Mouse (Mus musculus) T-cell, adult 2 months (primary cell): ENCODE data around the gene Fbf1.

Source experiments
- DNase-seq: peaks from one replicate; pipeline ENCODE4 v3.0.0; 2022; ENCODE audit warnings: low spot score

The Fbf1 gene

DNA sequence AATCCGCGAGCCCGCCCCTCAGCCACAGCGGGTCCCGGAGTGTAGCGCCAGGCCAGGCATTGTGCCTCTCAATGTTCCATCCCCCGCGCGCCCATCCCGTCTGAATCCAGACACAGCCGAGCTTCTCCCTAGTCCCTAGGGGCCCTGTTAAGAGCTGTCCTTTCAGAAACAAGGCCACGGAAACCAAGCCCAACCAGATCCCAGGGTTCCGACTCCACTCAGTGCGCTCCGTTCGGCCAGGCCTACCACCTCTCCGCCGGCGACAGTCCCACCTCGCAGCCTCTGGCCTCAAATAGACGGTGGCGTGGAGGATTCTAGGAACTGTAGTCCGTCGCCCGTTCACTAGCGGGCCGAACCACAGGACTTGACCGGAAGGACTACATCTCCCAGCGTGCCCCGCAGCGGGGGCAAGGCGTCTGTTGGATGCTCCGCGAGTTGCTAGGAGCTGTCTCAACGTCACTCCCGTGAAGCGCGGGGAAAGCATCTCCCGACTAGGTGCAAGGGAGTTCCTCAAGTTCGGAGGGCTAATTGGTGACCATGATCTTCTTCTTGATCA is at the start of gene Fbf1:
Fbf1 (minus strand) TSS at position 283 of the 556 bp plus-strand sequence.
- peak; percentile 91 for DNase-seq

DNA sequence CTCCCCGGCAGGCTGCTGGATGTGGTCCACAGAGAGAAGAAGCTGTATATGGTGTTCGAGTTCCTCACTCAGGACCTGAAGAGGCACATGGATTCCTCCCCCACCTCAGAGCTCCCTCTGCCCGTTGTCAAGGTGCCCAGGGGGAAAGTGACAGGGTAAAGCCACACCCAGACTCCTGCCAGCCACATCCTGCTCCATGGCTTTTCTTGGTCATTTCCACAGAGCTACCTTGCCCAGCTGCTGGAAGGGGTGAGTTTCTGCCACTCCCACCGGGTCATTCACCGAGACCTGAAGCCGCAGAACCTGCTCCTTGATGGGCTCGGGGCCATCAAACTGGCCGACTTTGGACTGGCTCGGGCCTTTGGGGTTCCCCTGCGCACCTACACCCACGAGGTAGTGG is 48.6 kb upstream of the Fbf1 start:
- no peak for DNase-seq

DNA sequence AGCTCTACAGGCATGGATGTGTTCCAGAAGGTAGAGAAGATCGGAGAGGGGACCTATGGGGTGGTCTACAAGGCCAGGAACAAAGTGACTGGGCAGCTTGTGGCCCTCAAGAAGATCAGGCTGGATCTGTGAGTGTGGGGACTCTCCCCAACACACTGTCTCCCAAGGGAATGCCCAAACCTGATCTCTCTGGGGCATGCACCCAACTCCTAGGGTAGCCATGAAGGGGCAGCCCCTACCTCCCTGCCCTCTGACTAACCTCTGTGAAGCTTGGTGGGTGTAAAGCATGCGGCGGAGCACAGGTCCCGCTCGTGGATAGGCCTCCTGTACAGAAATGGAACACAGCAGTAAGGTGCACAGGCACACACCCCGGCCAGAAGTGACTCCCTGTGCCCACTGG is 48.0 kb upstream of the Fbf1 start:
- DNase-seq = no peak

DNA sequence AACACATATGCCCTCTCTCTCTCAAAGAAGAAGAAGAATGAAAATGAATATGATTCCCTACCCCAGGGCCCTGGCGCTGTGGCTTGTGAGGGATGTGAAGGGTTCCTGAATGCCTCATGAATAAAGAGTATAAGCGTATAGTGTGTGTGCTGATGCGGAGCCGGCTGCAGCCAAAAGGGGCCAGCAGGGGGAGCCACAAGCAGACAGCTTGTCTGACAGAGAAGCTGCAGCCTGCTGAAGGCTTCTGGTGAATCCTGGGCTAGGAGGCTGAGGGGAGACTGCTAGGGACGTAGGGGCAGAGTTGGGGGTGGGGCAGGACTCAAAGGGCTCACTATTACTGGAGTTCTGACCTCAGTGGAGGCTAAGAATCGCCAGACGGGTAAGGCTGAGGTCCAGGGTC is 47.2 kb upstream of the Fbf1 start:
- DNase-seq = no peak

DNA sequence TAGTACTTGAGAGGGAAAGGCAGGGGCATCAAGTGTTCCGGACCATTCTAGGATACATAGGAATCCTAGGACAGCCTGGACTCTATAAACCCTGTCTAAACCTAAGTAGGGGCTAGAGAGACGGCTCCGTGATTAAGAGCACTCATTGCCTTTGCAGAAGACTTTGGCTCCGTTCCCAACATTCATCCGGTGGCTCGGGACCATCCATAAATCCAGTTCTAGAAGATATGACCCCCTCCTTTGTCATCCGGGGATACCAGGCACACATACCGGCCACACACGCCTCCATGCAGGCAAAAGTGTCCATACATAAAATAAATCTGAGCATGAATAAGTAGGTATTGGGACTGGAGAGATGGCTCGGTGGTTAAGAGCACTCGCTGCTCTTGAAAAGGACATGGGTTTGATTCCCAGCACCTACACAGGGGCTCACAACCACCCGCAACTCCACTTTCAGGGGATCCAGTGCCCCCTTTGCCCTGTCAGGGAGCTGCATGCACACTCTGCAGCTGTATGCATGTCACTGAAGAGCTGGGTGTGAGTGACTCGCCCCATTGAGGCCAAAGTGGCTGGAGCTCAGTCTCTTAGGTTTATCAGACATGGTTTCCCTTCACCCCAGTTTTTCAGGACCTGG is 46.0 kb upstream of the Fbf1 start:
- DNase-seq = no peak

DNA sequence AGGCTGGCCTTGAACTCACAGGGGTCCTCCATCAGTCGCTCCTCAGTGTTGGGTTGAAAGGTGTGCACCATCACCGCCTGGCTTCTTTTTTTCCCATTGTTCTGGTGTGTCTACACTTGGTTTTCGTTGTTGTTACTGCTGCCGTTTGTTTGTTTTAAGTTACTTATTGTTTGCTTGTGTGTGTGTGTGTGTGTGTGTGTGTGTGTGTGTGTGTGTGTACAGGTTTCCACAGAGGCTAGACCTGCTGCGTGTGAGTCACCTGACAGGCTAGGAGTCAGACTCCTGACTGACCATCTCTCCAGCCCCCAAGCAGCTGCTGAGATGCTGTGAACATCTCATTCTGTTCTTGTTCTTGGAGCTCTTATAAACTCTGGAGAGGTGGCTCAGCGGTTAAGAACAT is 44.9 kb upstream of the Fbf1 start:
- no peak for DNase-seq

DNA sequence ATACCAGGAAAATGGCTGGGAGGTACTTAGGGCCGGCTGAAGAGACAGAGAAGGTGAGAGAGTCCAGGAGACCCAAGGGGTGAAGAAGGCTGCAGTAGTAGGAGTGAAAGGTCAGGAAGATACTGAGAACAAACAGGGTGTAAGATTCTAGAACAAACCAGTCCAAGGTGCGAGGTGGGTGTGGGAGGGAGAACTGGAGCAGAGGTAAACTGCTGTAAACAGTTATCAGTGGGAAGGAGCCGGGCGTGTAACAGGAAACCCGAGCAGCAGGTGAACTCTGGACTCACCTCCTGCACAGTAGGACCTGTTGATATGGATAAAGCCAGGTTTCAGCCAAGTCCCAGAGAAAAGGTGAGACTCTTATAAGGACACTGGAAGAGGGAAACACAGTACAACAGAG is 42.7 kb upstream of the Fbf1 start:
- no peak for DNase-seq

DNA sequence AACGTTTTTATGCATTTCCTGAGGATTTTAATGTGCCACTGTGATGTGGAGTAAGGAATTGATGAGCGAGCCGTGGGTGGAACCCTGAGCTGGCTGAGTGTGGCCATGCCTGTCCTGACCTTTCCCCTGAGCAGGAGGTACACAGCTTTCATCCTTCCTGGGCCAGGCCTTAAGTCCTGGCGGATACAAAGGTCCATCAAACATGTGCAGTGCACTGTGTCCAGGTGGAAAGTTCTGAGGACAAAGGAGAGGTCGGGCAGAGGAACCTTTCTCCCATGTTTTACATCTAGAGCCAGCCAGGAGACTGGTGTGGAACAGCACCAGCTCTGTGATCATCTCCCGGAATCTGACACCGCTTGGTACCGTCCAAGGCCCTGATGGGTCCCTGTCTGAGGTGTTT is 41.3 kb upstream of the Fbf1 start:
- DNase-seq = no peak

DNA sequence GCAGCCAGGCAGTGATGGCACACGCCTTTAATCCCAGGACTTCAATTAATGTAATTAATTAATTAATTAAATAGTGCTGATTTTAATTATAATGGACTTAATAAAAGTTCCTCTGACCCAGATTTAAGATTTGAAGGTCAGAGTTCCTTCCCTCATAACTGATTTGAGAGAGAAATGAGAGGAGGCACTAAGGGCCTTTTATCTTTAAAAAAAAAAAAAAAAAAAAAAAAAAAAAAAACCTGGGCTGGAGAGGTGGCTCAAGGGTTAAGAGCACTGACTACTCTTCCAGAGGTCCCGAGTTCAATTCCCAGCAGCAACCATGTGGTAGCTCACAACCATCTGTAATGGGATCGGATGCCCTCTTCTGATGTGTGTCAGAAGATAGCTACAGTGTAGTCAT is 40.7 kb upstream of the Fbf1 start:
- DNase-seq = no peak

DNA sequence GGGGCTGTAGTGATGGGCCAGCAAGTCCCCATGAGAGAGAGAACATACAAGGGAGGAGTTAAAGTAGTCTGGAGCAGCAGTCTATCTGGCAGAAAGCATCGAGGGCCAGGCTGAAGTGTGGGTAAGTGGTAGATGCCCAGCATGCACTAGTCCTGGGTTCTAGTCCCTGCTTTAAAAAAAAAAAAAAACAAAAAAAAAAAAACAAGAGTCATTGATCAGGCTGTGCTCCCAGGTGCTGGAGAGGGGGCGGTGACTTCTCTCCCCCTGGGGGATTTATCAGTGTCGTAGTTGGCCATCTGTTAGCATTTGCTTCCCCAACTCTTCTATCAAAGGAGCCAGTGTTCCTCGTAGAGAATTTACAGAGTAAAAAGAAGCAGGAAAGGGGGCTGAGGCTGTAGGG is 38.7 kb upstream of the Fbf1 start:
- DNase-seq = no peak

DNA sequence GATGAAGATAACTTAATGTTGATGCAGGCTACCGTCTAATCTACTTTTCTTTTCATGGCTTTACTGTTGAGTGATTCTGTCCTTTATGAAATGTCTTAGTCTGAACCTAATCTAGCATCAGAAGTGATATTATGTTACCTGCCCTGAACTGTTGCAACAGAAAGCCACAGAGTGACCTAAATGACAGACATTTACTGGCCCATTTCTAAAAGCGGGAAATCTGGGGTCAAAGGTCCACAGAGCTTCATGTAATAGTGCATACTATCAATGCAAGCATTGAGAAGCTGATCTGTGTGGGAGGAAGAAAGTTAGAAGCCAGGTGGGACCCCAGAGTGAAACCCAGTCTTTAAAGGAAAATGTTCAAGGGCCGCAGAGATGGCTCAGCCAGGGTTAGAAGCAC is 35.2 kb upstream of the Fbf1 start:
- no peak for DNase-seq

DNA sequence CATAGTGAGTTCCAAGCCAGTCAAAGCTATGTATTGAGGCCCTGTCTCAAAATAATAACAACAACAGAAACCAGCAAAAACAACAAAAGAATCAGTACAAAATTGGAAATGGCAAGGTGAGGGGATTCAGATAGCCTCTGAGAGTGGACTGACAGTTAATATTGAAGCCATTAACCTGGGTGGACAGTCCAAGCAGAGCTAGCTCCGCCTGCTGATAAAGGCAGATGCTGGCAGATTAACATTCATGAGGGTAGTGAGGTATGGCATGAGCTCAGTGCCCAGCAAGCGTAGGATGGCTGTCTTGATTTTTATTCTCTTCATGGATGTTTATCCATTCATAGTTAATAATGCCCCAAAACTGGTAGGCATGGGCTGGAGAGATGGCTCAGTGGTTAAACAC is 33.2 kb upstream of the Fbf1 start:
- no peak for DNase-seq

DNA sequence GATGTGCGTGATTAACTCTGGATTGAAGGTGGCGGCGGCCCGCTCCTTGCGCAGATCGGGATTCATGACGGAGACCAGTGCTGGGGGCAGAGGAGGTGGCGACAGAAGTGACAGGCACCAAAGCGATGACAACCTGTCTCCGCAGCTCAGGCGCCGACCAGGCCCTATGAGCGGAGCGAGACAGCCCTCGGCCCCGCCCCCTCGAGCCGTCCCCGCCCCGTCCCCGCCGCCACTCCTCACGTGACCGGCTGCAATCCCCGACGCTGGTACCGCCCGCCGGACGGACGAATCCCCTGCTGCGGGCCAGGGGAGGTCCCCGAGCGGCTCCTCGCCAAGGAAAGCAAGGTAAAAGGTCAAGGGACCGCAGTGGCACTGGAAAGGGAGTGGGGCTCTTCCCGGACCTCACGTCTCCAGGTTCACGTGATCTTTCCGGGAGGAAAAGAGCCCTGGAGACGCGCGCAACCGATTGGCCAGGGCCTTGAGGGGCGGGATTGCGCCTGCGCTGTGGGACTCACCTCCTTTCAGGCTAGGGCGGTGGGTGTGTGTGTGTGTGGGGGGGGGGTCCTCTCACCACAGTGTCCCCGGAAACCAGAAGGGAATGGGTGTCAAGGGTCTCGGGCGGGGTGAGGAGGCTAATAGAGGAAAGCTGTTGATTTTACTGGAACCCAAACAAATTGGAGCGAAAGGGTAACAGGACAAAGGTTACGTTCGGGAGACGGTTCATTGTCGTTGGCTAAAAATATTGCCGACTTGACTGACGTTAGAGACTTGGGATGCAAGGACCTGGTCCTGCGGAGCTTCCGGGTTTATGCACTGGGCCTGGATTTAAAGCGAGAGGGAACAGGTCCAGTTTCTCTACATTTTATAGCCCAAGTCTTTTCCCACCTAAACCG is 30.9 kb upstream of the Fbf1 start, which contains the start of the genes Ten1 and Acox1:
Ten1 (plus strand) TSS at position 217 of the 893 bp plus-strand sequence.
Acox1 (minus strand) TSS at position 407 of the 893 bp plus-strand sequence.
- DNase-seq = peak; percentile 86

DNA sequence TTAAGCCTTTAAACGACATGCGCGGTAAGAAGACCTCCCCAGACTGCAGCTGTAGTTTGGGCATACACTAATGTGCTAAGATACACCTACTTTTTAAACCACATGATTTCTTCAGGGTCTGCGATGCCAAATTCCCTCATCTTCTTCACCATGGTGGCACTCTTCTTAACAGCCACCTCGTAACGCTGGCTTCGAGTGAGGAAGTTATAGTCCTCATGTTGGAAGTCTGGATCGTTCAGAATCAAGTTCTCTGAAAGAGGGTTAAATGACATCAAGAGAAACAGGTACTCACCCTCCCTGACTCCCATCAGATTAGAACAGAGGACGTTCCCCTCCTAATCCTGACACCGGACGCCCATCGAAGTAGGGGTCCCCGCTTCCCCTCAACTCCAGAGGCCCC is 30.2 kb upstream of the Fbf1 start:
- no peak for DNase-seq

DNA sequence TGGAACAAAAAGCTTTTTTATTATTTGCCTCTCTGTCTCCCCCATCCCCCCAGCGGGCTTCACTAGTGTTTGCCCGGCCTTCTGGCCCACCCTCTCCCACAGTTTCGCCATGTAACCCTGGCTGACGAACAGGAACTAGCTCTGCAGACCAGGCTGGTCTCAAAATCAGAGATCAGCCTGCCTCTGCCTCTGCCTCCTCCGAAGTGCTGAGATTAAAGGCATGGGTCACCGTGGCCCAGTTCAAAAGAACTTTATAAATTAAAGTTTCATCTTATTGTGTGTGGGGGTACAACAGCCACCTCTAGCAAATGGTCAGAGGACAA is 29.6 kb upstream of the Fbf1 start:
- no peak for DNase-seq

DNA sequence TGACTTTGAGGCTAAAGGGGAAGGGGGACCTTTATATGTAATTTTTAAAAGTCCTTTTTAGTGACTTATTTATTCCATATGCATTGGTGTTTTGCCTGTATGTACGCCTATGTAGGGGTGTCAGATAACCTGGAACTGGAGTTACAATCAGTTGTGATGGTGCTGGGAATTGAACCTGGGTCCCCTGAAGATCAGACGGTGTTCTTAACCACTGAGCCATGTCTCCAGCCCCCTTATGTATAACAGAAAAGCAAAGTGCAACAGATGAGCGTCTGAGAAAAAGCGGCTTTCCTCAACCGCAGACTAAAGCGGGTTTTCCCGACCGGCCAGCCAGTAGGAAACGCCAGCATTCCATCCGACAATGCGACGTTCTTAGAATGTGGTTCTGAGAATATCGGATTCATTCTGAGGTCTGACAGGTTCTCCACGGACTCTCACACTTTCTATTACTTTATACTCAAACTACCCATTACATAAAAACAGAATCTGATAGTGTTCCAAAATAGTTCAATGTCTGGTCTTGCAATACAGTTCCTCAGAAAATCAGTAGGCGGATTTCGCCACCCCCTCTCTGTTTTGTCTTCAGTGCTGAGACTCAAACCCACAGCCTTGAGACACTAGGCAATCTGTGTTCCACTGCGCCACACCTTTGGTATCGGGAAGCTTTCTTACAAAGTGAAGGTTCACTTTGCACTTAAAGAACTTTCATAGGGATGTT is 29.1 kb upstream of the Fbf1 start:
- DNase-seq = no peak

DNA sequence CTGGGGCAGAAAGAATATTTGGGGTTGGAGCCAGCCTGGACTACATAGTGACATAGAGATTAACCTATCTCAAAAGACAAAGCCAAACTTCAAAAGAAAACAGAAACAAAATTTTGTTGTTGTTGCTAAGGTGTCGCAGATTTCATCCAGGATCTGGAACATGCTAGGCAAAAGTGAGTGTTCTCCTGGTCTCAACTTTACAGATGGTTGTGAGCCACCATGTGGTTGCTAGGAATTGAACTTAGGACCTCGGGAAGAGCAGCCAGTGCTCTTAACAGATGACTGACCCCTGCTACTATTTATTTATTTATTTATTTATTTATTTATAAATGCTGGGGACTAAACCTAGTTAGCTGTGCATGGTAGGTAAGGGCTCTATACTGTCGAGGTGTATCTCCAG is 28.4 kb upstream of the Fbf1 start:
- no peak for DNase-seq

DNA sequence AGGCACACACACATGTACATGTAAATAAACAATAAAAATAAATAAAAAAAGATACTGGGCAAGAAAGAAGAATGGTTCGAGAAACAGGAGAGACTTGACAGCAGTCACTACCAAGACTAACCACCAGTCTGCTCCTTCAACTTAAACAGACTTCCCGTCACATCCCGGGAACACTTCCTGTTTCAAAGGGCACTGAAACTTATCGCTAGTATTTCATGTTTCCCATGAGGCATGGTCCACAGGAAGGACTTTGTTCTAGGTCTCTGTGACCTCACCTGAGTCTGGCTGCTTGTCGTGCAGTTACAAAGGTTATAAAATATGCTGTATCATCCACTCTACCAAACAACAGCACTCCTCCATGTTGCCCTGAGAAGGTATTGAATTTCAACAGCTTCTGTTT is 27.3 kb upstream of the Fbf1 start:
- DNase-seq = no peak

DNA sequence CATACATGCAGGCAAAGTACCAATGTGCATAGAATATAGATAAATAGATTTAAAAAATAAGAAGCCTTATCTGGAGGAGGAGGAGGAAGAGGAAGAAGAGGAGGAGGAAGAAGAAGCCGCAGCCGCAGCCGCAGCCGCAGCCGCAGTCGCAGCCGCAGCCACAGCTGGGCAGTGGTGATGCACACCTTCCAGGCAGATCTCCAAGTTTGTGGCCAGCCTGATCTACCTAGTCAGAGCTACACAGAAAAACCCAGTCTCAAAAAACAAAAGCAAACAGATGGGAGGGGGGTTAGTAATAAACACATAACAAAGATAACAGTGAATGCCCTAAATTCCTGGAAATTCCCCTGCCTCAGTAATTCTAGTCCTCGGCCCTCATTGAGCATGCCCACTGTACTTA is 26.7 kb upstream of the Fbf1 start:
- peak; percentile 11 for DNase-seq

DNA sequence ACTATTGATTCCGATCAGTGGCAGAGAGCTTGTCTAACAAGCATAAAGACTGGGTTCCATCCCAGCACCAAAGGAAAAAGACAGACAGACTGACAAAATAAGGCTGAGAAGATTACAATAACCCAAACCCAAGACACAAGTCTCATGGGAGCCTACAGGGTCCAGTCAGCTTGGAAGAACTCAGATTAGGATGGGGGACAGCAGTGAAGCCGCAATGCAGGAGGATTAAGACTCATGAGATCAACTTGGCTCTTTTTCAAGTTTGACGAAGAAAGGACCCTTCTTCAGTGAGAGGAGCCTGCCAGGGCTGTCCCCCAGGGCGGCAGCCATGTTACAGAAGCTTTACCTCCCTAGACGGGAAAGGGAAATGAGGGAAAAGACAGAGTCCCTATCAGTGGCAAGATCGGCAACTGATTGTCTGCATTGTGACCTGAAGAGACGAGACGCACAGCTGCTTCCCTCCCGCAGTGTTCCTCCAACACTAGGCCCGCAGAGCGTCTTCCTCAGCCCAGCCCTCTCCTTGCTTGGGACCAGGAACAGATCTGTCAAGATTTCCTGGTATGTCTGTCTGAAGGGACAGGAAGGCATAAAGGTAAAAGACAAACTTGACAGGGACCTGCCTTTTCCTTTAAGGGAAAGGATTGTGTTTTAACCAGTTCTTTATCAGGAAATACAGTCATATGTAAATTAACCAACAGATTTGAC is 19.4 kb upstream of the Fbf1 start:
- DNase-seq = no peak

DNA sequence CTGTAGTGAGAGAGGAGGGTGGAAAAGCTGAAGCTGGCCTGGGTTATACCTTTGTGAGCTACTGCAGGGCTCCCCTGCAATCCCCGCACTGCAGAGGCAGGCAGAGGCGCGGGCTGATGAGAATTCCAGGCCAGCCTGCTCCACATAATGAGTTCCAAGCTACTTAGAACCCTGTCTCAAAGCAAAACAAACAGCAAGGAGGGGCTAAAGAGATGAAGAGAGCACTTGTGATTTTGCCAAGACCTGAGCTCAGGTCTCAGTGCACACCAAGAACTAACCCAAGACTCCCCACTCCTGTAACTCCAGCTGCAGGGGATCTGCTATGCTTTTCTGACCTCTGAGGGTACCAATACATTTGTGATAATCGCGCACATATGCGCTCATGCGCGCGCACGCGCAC is 18.4 kb upstream of the Fbf1 start:
- no peak for DNase-seq

DNA sequence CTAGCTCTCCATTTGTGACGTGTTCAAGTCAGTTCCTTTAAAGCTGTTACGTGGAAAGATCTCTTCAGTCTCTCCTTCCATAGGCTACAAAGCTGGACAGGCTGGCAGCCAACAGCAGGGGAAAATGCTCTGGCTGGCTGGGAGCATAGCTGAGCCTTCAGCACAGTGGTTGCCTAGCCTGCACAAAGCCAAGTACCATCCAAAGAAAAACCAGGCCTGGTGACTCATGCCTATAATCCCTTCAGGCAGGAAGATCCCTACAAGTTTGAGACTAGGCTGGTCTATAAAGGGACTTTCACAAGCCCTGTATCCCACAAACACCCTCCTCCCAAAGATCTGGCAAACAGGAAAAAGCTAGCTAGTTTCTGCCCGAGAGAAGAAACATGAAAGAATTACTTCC is 17.9 kb upstream of the Fbf1 start:
- no peak for DNase-seq
